Mouse (Mus musculus): ENCODE measurements around the gene Rdh1. TPM values are rescaled to one million over a fixed set of nuclear protein-coding genes. Genes with fewer than 3 reads are reported as not detected.
"Not testable (repeated sequence)": the region's sequence is repeated elsewhere in the genome, so short reads cannot be mapped to it uniquely, and the experiment has no call there.

Gene Rdh1
- polyA plus RNA-seq, 1 experiment from 2014 or later, result not detected

DNA sequence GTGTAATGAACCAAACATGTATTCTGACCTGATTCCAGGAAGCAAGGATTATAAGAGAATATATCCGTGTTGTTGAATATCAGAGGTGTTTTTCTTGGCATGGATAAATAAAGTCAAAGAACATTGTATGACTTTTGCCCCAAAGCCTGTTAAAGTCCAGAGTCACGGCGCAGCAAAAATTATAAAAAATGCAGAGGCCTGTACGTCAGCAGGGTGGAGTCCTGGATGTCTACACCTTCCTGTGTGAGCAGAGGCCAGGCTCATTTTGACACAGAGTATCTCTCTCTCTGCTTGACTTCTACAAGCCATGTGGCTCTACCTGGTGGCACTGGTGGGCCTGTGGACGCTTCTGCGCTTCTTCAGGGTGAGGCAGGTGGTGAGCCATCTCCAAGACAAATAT lies 41.4 kb downstream of the Rdh1 start, which contains the start of gene Rdh16:
TSS of gene Rdh16 (plus strand) at position 262 of the 400 bp plus-strand sequence.
- Histone ChIP-seq H3K27me3 (ENCODE audit: control insufficient read depth, insufficient read depth, low read length) (no peaks in the 10 kb centered on the region), H3K9me3 (ENCODE audit: control insufficient read depth, low read length) (no peaks in the 10 kb centered on the region), H3K27ac (replicated peaks; ENCODE audit: low read depth, low read length) (no peak within 1 kb of the TSS), H3K4me2 (ENCODE audit: low read length) (no peak within 1 kb of the TSS), H3K36me3 (ENCODE audit: control insufficient read depth, insufficient read depth, low read length) (no peaks in the 10 kb centered on the region), H3K4me3 (replicated peaks; ENCODE audit: low read depth, low read length) (no peak within 1 kb of the TSS), H3K4me1 (ENCODE audit: control insufficient read depth, insufficient read depth, low read length) (no peaks in the 10 kb centered on the region), H3K9ac (replicated peaks; ENCODE audit: low read length) (no peak within 1 kb of the TSS)
- ATAC-seq (ENCODE audit: low FRiP score, low TSS enrichment) (no peak), DNase-seq (no peak)
- WGBS, result 91% methylated on average over 6 of the region's 6 CpGs

DNA sequence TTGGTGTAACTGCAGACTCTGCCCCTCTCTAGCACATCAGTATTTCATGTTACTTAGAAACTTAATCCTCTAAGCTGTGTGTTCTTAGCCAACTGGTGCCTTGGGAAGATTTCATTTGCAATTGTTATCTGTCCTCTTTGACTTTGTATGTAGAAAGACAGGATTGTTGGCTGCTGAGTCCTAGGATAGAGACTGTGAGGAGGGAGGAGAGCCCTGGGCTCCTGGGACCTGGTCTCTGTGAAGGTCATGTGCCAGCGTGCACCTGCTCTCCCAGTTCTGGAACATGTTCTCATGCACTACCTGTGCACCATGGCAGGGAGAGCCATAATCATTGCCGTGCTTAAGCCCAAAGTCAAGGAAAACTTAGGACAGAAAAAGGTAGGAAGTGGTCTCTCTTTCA lies 42.1 kb downstream of the Rdh1 start:
- WGBS, result 90% methylated on average over 2 of the region's 2 CpGs
- H3K27me3 ChIP-seq (ENCODE audit: control insufficient read depth, insufficient read depth, low read length), result no peaks in the 10 kb centered on the region
- no peak overlapping the region for H3K9ac ChIP-seq (replicated peaks; ENCODE audit: low read length)
- no peak overlapping the region for H3K4me3 ChIP-seq (replicated peaks; ENCODE audit: low read depth, low read length)
- no peak for ATAC-seq (ENCODE audit: low FRiP score, low TSS enrichment)
- no peak for DNase-seq
- no peak overlapping the region for H3K4me2 ChIP-seq (ENCODE audit: low read length)
- no peaks in the 10 kb centered on the region for H3K9me3 ChIP-seq (ENCODE audit: control insufficient read depth, low read length)
- no peaks in the 10 kb centered on the region for H3K36me3 ChIP-seq (ENCODE audit: control insufficient read depth, insufficient read depth, low read length)
- H3K4me1 ChIP-seq (ENCODE audit: control insufficient read depth, insufficient read depth, low read length), result no peaks in the 10 kb centered on the region
- no peak overlapping the region for H3K27ac ChIP-seq (replicated peaks; ENCODE audit: low read depth, low read length)

GRCm38 (mm10) chr10:127802236-127802635 lies 42.7 kb downstream of the Rdh1 start:
- Histone ChIP-seq H3K4me3 (replicated peaks; ENCODE audit: low read depth, low read length) (no peak overlapping the region), H3K36me3 (ENCODE audit: control insufficient read depth, insufficient read depth, low read length) (no peaks in the 10 kb centered on the region), H3K27me3 (ENCODE audit: control insufficient read depth, insufficient read depth, low read length) (no peaks in the 10 kb centered on the region), H3K9me3 (ENCODE audit: control insufficient read depth, low read length) (no peaks in the 10 kb centered on the region), H3K9ac (replicated peaks; ENCODE audit: low read length) (no peak overlapping the region), H3K4me2 (ENCODE audit: low read length) (no peak overlapping the region), H3K4me1 (ENCODE audit: control insufficient read depth, insufficient read depth, low read length) (no peaks in the 10 kb centered on the region), H3K27ac (replicated peaks; ENCODE audit: low read depth, low read length) (no peak overlapping the region)
- WGBS, result 75% methylated on average over 5 of the region's 5 CpGs
- no peak for DNase-seq
- no peak for ATAC-seq (ENCODE audit: low FRiP score, low TSS enrichment)

GRCm38 (mm10) chr10:127804416-127804815 lies 44.9 kb downstream of the Rdh1 start:
- Histone ChIP-seq H3K27me3 (ENCODE audit: control insufficient read depth, insufficient read depth, low read length) (no peaks in the 10 kb centered on the region), H3K4me3 (replicated peaks; ENCODE audit: low read depth, low read length) (no peak overlapping the region), H3K27ac (replicated peaks; ENCODE audit: low read depth, low read length) (no peak overlapping the region), H3K36me3 (ENCODE audit: control insufficient read depth, insufficient read depth, low read length) (no peaks in the 10 kb centered on the region), H3K4me1 (ENCODE audit: control insufficient read depth, insufficient read depth, low read length) (no peaks in the 10 kb centered on the region), H3K4me2 (ENCODE audit: low read length) (no peak overlapping the region), H3K9me3 (ENCODE audit: control insufficient read depth, low read length) (no peaks in the 10 kb centered on the region), H3K9ac (replicated peaks; ENCODE audit: low read length) (no peak overlapping the region)
- WGBS, result 49% methylated on average over 7 of the region's 7 CpGs
- ATAC-seq (ENCODE audit: low FRiP score, low TSS enrichment) (no peak), DNase-seq (no peak)

- Histone ChIP-seq H3K27ac (replicated peaks; ENCODE audit: low read depth, low read length) (no peak overlapping the region), H3K4me3 (replicated peaks; ENCODE audit: low read depth, low read length) (no peak overlapping the region), H3K27me3 (ENCODE audit: control insufficient read depth, insufficient read depth, low read length) (no peaks in the 10 kb centered on the region), H3K36me3 (ENCODE audit: control insufficient read depth, insufficient read depth, low read length) (no peaks in the 10 kb centered on the region), H3K4me2 (ENCODE audit: low read length) (no peak overlapping the region), H3K9ac (replicated peaks; ENCODE audit: low read length) (no peak overlapping the region), H3K4me1 (ENCODE audit: control insufficient read depth, insufficient read depth, low read length) (no peaks in the 10 kb centered on the region), H3K9me3 (ENCODE audit: control insufficient read depth, low read length) (peaks cover 1% of the 10 kb centered on the region; the same call in 1 of the 2 replicates)
- no peak for DNase-seq
- no peak for ATAC-seq (ENCODE audit: low FRiP score, low TSS enrichment)
These were observed 56.4 kb downstream of the Rdh1 start for GRCm38 (mm10) chr10:127815888-127816287.

- H3K4me2 ChIP-seq (ENCODE audit: low read length); H3K36me3 ChIP-seq (ENCODE audit: control insufficient read depth, insufficient read depth, low read length); DNase-seq; ATAC-seq (ENCODE audit: low FRiP score, low TSS enrichment); H3K4me3 ChIP-seq (replicated peaks; ENCODE audit: low read depth, low read length); H3K27me3 ChIP-seq (ENCODE audit: control insufficient read depth, insufficient read depth, low read length); H3K9ac ChIP-seq (replicated peaks; ENCODE audit: low read length); H3K9me3 ChIP-seq (ENCODE audit: control insufficient read depth, low read length); H3K4me1 ChIP-seq (ENCODE audit: control insufficient read depth, insufficient read depth, low read length); H3K27ac ChIP-seq (replicated peaks; ENCODE audit: low read depth, low read length): not testable (repeated sequence)
- 72% methylated on average over 4 of the region's 4 CpGs for WGBS
These were observed 57.9 kb downstream of the Rdh1 start for GRCm38 (mm10) chr10:127817268-127817910.

Other genes starting within 250 kb of the Rdh1 start
- gene Ndufa4l2, start 244.8 kb upstream of the Rdh1 start, polyA plus RNA-seq (2014; fragmentation: Nextera tagmentation; extraction: Ambion mirVana), result 14.2 and 18.6 TPM in 2 replicates
- 48.9 and 50.7 TPM in 2 replicates for gene Shmt2, start 237.3 kb upstream of the Rdh1 start, polyA plus RNA-seq (2014; fragmentation: Nextera tagmentation; extraction: Ambion mirVana)
- 106 and 134 TPM in 2 replicates for gene Nxph4, start 225.2 kb upstream of the Rdh1 start, polyA plus RNA-seq (2014; fragmentation: Nextera tagmentation; extraction: Ambion mirVana)
- 110 and 131 TPM in 2 replicates for gene Lrp1, start 138.6 kb upstream of the Rdh1 start, polyA plus RNA-seq (2014; fragmentation: Nextera tagmentation; extraction: Ambion mirVana)
- 1.4 and 4.0 TPM in 2 replicates for gene Stat6, start 116.7 kb upstream of the Rdh1 start, polyA plus RNA-seq (2014; fragmentation: Nextera tagmentation; extraction: Ambion mirVana)
- gene Nemp1, start 92.8 kb upstream of the Rdh1 start, polyA plus RNA-seq (2014; fragmentation: Nextera tagmentation; extraction: Ambion mirVana), result 2.6 and 3.5 TPM in 2 replicates
- 0.93 and 1.2 TPM in 2 replicates for gene Nab2, start 91.2 kb upstream of the Rdh1 start, polyA plus RNA-seq (2014; fragmentation: Nextera tagmentation; extraction: Ambion mirVana)
- gene Myo1a, start 54.6 kb upstream of the Rdh1 start, polyA plus RNA-seq (2014; fragmentation: Nextera tagmentation; extraction: Ambion mirVana), result 0.62 TPM in 1 of 2 replicates, not detected in the other
- not detected in 2 replicates for gene Tac2, start 35.2 kb upstream of the Rdh1 start, polyA plus RNA-seq (2014; fragmentation: Nextera tagmentation; extraction: Ambion mirVana)
- 5.5 and 6.2 TPM in 2 replicates for gene Zbtb39, start 20.2 kb upstream of the Rdh1 start, polyA plus RNA-seq (2014; fragmentation: Nextera tagmentation; extraction: Ambion mirVana)
- 0.53 and 0.67 TPM in 2 replicates for gene Gpr182, start 8.0 kb upstream of the Rdh1 start, polyA plus RNA-seq (2014; fragmentation: Nextera tagmentation; extraction: Ambion mirVana)
- gene Rdh16f1, start 66 bp downstream of the Rdh1 start, polyA plus RNA-seq (2014; fragmentation: Nextera tagmentation; extraction: Ambion mirVana), result not detected in 2 replicates
- gene Rdh9, start 16.7 kb downstream of the Rdh1 start, polyA plus RNA-seq (2014; fragmentation: Nextera tagmentation; extraction: Ambion mirVana), result 0.13 and 0.22 TPM in 2 replicates
- 0.07 TPM in 1 of 2 replicates, not detected in the other for gene Rdh16, start 41.4 kb downstream of the Rdh1 start, polyA plus RNA-seq (2014; fragmentation: Nextera tagmentation; extraction: Ambion mirVana)
- not detected in 2 replicates for gene Rdh19, start 90.2 kb downstream of the Rdh1 start, polyA plus RNA-seq (2014; fragmentation: Nextera tagmentation; extraction: Ambion mirVana)
- not detected in 2 replicates for gene Rdh16f2, start 106.8 kb downstream of the Rdh1 start, polyA plus RNA-seq (2014; fragmentation: Nextera tagmentation; extraction: Ambion mirVana)
- gene Rdh7, start 129.1 kb downstream of the Rdh1 start, polyA plus RNA-seq (2014; fragmentation: Nextera tagmentation; extraction: Ambion mirVana), result not detected in 2 replicates
- gene Sdr9c7, start 138.8 kb downstream of the Rdh1 start, polyA plus RNA-seq (2014; fragmentation: Nextera tagmentation; extraction: Ambion mirVana), result not detected in 2 replicates
- not detected in 2 replicates for gene Hsd17b6, start 247.9 kb downstream of the Rdh1 start, polyA plus RNA-seq (2014; fragmentation: Nextera tagmentation; extraction: Ambion mirVana)

Data from midbrain, embryonic 14.5 days (tissue).